Comparison of ENCODE assay signal across 8 mouse cellular contexts in genomic region chr5:92954827-92955475, GRCm38 (mm10).
DNase-seq lines count a peak whose midpoint lies in the region; ATAC-seq and TF ChIP-seq lines count a peak whose summit lies in the region.

No protein-coding gene starts in this region.

- peak; percentile 28; the same call in 1 of the 2 replicates for ATAC-seq in frontal cortex, adult (ENCODE audit: low TSS enrichment)
- ATAC-seq in midbrain, postnatal 0 days (ENCODE audit: low FRiP score): no peak

- H3K9ac ChIP-seq in midbrain, postnatal 0 days (replicated peaks; ENCODE audit: low read length, poor library complexity, severe bottlenecking): no peak overlapping the region

- H3K4me3 ChIP-seq in midbrain, postnatal 0 days (ENCODE audit: low read depth, low read length): no peak overlapping the region

- peaks cover 7% of the 10 kb centered on the region; the same call in 1 of the 2 replicates for H3K36me3 ChIP-seq in midbrain, postnatal 0 days (ENCODE audit: insufficient read depth, low read length)

- WGBS in midbrain, postnatal 0 days: 60% methylated on average over 6 of the region's 6 CpGs

- no peak for DNase-seq in frontal cortex, adult 2 months (ENCODE audit: extremely low spot score in 1 of 2, low spot score in 1 of 2)
- DNase-seq in 3134 (ENCODE audit: extremely low read depth, insufficient read length, low spot score): peak; percentile 37
- DNase-seq in cerebellum, postnatal 25 days: peak; percentile 52 to 70
- peak; percentile 68 for DNase-seq in heart, postnatal 4 days
- DNase-seq in midbrain, postnatal 0 days (ENCODE audit: low spot score): peak; percentile 37
- no peak for DNase-seq in layer of hippocampus, postnatal 36 days
- no peak for DNase-seq in T-cell, adult 2 months (ENCODE audit: low spot score)

- no peaks in the 10 kb centered on the region for H3K4me1 ChIP-seq in midbrain, postnatal 0 days (ENCODE audit: insufficient read depth, low read length)

- no peaks in the 10 kb centered on the region for H3K27me3 ChIP-seq in midbrain, postnatal 0 days (ENCODE audit: insufficient read depth, low read length)

- TF ChIP-seq CTCF in midbrain, postnatal 0 days (IDR thresholded peaks at IDR 0.05): peak; percentile 65

- H3K9me3 ChIP-seq in midbrain, postnatal 0 days (ENCODE audit: low read length): no peaks in the 10 kb centered on the region

- H3K27ac ChIP-seq in midbrain, postnatal 0 days (ENCODE audit: low read depth, low read length): no peak overlapping the region

- no peak overlapping the region for H3K4me2 ChIP-seq in midbrain, postnatal 0 days (ENCODE audit: low read depth, low read length, poor library complexity, severe bottlenecking)

Comparison
In these comparisons a context has a peak if more than half of its experiments do, and no peak if none do; other contexts are left out.
1. DNase-seq: peak in 3134 (single experiment), cerebellum, postnatal 25 days (2 of 2), heart, postnatal 4 days (single experiment) and midbrain, postnatal 0 days (single experiment); none in frontal cortex, adult 2 months (0 of 2), layer of hippocampus, postnatal 36 days (0 of 2) and T-cell, adult 2 months (single experiment).